Mouse (Mus musculus): Measurements from ENCODE around the gene Psmd10. TPM values are rescaled to one million over a fixed set of nuclear protein-coding genes. Genes with fewer than 3 reads are reported as not detected.

Psmd10 gene
- 26.4 TPM for polyA plus RNA-seq (2017; shearing (Covaris generic))

GRCm38 (mm10) chrX:140956272-140956940, at the start of gene Psmd10, which contains the start of gene Atg4a:
Gene Psmd10 (minus strand): TSS chrX:140956728.
Gene Atg4a (plus strand): TSS chrX:140956907.

GRCm38 (mm10) chrX:140907360-140907759, 49.2 kb downstream of the Psmd10 start, which contains the start of gene Vsig1:
Gene Vsig1 (plus strand): TSS chrX:140907608.

Other genes starting within 250 kb of the Psmd10 start
- 0.39 TPM for gene Tex13b, start 143.3 kb downstream of the Psmd10 start, polyA plus RNA-seq (2017; shearing (Covaris generic))
- gene Vsig1, start 49.1 kb downstream of the Psmd10 start, polyA plus RNA-seq (2017; shearing (Covaris generic)) = not detected
- gene Atg4a, start 179 bp upstream of the Psmd10 start, polyA plus RNA-seq (2017; shearing (Covaris generic)) = 30.5 TPM

Measured in effector memory CD4-positive, alpha-beta T cell, adult 5 months (primary cell).